Comparison of ENCODE assay signal across 7 mouse cellular contexts in the genomic region with DNA sequence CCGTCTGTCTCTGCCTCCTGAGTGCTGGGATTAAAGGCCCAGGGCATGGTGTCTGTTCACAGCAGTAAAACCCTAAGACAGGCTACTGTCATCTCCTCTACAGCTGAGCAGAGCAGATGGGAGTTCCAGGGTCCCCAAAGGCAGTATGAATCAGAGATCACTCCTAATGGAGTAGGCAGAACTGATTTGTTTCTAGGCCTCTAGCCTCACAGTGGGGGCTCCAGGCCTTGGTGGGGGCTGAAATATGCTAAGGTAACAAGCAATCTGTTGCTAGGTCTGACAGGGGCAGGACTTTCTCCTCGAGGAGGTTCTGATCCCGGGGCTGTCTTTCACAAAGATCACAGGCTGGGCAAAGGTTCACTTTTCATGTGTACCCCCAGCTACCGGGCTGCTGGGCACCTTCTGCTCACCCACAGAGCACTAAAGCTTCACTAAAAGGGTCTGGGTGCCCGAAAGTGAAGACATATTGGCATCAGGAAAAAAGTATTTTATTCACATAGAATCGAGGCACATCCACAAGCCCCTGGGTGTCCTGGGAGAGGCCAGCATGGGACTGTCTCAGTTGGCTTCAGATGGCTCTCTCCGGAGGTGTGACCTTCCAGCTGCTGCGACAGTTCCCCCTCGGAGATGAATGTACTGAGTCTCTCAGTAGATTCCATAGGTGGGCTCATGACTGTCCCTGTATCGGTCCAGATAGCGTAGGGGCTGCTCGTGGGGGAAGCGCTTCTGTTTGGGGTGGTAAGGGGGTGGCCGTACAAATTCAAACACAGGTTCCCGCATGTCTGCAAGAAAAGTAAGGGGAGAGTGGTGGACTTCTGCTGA. TPM values are rescaled to one million over a fixed set of nuclear protein-coding genes. Genes with fewer than 3 reads are reported as not detected.
DNase-seq lines count a peak whose midpoint lies in the region; ATAC-seq and TF ChIP-seq lines count a peak whose summit lies in the region.

No protein-coding gene starts in this region.

- no peak for TF ChIP-seq POLR2A in embryonic fibroblast, embryonic 13.5 days (IDR thresholded peaks at IDR 0.05; ENCODE audit: low read depth, low read length)
- no peak for TF ChIP-seq POLR2A in small intestine, adult 2 months (IDR thresholded peaks at IDR 0.05; ENCODE audit: low read depth, low read length)

- H3K9me3 ChIP-seq in lung, embryonic 14.5 days (ENCODE audit: low read depth, low read length) = no peaks in the 10 kb centered on the region
- no peaks in the 10 kb centered on the region for H3K9me3 ChIP-seq in limb, embryonic 12.5 days

- H3K27me3 ChIP-seq in lung, embryonic 14.5 days (ENCODE audit: insufficient read depth, low read length) = no peaks in the 10 kb centered on the region
- no peaks in the 10 kb centered on the region; the same call in none of the 2 replicates for H3K27me3 ChIP-seq in limb, embryonic 12.5 days
- H3K27me3 ChIP-seq in small intestine, adult 2 months (ENCODE audit: control insufficient read depth, insufficient read depth, low read length) = no peaks in the 10 kb centered on the region

- peak overlapping the region; percentile 95 for H3K27ac ChIP-seq in lung, embryonic 14.5 days (ENCODE audit: low read depth)
- peak overlapping the region; percentile 42; the same call in 1 of the 2 replicates for H3K27ac ChIP-seq in embryonic fibroblast, embryonic 13.5 days (ENCODE audit: insufficient read depth, low read length)
- H3K27ac ChIP-seq in limb, embryonic 12.5 days = peak overlapping the region; percentile 85
- peak overlapping the region; percentile 97 for H3K27ac ChIP-seq in small intestine, adult 2 months (ENCODE audit: insufficient read depth, low read depth, low read length)

- peaks cover 48% of the 10 kb centered on the region for H3K36me3 ChIP-seq in lung, embryonic 14.5 days (ENCODE audit: insufficient read depth)
- peaks cover 48% of the 10 kb centered on the region for H3K36me3 ChIP-seq in limb, embryonic 12.5 days
- H3K36me3 ChIP-seq in small intestine, adult 2 months (ENCODE audit: control insufficient read depth, insufficient read depth, low read length) = peaks cover 14% of the 10 kb centered on the region

- no peak for DNase-seq in lung, embryonic 14.5 days
- DNase-seq in lung, postnatal 25 days (ENCODE audit: low spot score) = no peak
- DNase-seq in c-Kit-positive CD71-positive TER-119-positive erythroid progenitor cells, embryonic 14.5 days (ENCODE audit: low spot score) = no peak
- no peak for DNase-seq in layer of hippocampus, adult 9-10 months (ENCODE audit: low spot score)

- H3K4me1 ChIP-seq in lung, embryonic 14.5 days (ENCODE audit: insufficient read depth) = peaks cover 11% of the 10 kb centered on the region
- H3K4me1 ChIP-seq in embryonic fibroblast, embryonic 13.5 days (ENCODE audit: control insufficient read depth, insufficient read depth, low read length) = peaks cover 3% of the 10 kb centered on the region; the same call in 1 of the 2 replicates
- peaks cover 46% of the 10 kb centered on the region for H3K4me1 ChIP-seq in limb, embryonic 12.5 days (replicated peaks)
- peaks cover 23% of the 10 kb centered on the region for H3K4me1 ChIP-seq in small intestine, adult 2 months (ENCODE audit: control insufficient read depth, insufficient read depth, insufficient read length, low read length)

- peak overlapping the region; percentile 60 for H3K4me3 ChIP-seq in lung, embryonic 14.5 days (ENCODE audit: low read depth, low read length)
- H3K4me3 ChIP-seq in embryonic fibroblast, embryonic 13.5 days (ENCODE audit: insufficient read depth, low read length) = no peak overlapping the region; the same call in 1 of the 2 replicates
- peak overlapping the region; percentile 57 for H3K4me3 ChIP-seq in limb, embryonic 12.5 days (replicated peaks)
- peak overlapping the region; percentile 73 for H3K4me3 ChIP-seq in small intestine, adult 2 months (ENCODE audit: low read depth, low read length)

- no peak for TF ChIP-seq CTCF in lung, embryonic 14.5 days (IDR thresholded peaks at IDR 0.05; ENCODE audit: low read depth)
- TF ChIP-seq CTCF in embryonic fibroblast, embryonic 13.5 days (IDR thresholded peaks at IDR 0.05; ENCODE audit: borderline replicate concordance, insufficient read depth, low read length) = no peak
- no peak for TF ChIP-seq CTCF in small intestine, adult 2 months (IDR thresholded peaks at IDR 0.05; ENCODE audit: extremely low read depth, insufficient read length, insufficient replicate concordance, low read depth, low read length)

- H3K4me2 ChIP-seq in lung, embryonic 14.5 days = peak overlapping the region; percentile 79
- H3K4me2 ChIP-seq in limb, embryonic 12.5 days = peak overlapping the region; percentile 73

- WGBS in lung, embryonic 14.5 days = 77% methylated on average over 15 of the region's 15 CpGs
- WGBS in limb, embryonic 12.5 days = 84% methylated on average over 15 of the region's 15 CpGs
- WGBS in small intestine, adult 2 months = 72% methylated on average over 15 of the region's 15 CpGs

- H3K9ac ChIP-seq in lung, embryonic 14.5 days = peak overlapping the region; percentile 76
- H3K9ac ChIP-seq in limb, embryonic 12.5 days (replicated peaks) = peak overlapping the region; percentile 18; the same call in 1 of the 2 replicates

- no peak for ATAC-seq in lung, embryonic 14.5 days (ENCODE audit: insufficient read depth)
- no peak for ATAC-seq in limb, embryonic 12.5 days (ENCODE audit: insufficient number of reproducible peaks, insufficient read depth, low FRiP score, low TSS enrichment, low read depth)

RNA-seq across cellular contexts. Expression of gene Trim65, which starts 0.6 kb away (rescaled TPM):
- polyA plus RNA-seq in lung, embryonic 14.5 days (2014; fragmentation: Nextera tagmentation; extraction: Ambion mirVana) = 3.7 and 3.9 TPM in 2 replicates
- 2.8 and 2.9 TPM in 2 replicates for polyA plus RNA-seq in embryonic fibroblast, embryonic 13.5 days (2011; ENCODE audit: insufficient read length, low read depth, missing spikeins)
- 2.1 and 3.0 TPM in 2 replicates for polyA plus RNA-seq in limb, embryonic 12.5 days (2016; fragmentation: Nextera tagmentation; extraction: Ambion mirVana)
- polyA plus RNA-seq in small intestine, adult 2 months (2012; rRNA removed) = 11.9 and 13.3 TPM in 2 replicates

RNA-seq across cellular contexts. Expression of gene Trim47, which starts 4.5 kb away (rescaled TPM):
- polyA plus RNA-seq in lung, embryonic 14.5 days (2014; fragmentation: Nextera tagmentation; extraction: Ambion mirVana) = 12.7 and 13.2 TPM in 2 replicates
- 21.5 and 25.1 TPM in 2 replicates for polyA plus RNA-seq in embryonic fibroblast, embryonic 13.5 days (2011; ENCODE audit: insufficient read length, low read depth, missing spikeins)
- polyA plus RNA-seq in limb, embryonic 12.5 days (2016; fragmentation: Nextera tagmentation; extraction: Ambion mirVana) = 6.0 and 7.9 TPM in 2 replicates
- 28.3 and 28.5 TPM in 2 replicates for polyA plus RNA-seq in small intestine, adult 2 months (2012; rRNA removed)

RNA-seq across cellular contexts. Expression of gene Mrpl38, which starts 7.1 kb away (rescaled TPM):
- polyA plus RNA-seq in lung, embryonic 14.5 days (2014; fragmentation: Nextera tagmentation; extraction: Ambion mirVana) = 89.3 and 91.9 TPM in 2 replicates
- polyA plus RNA-seq in embryonic fibroblast, embryonic 13.5 days (2011; ENCODE audit: insufficient read length, low read depth, missing spikeins) = 31.6 and 32.5 TPM in 2 replicates
- 86.9 and 90.8 TPM in 2 replicates for polyA plus RNA-seq in limb, embryonic 12.5 days (2016; fragmentation: Nextera tagmentation; extraction: Ambion mirVana)
- 36.4 and 40.1 TPM in 2 replicates for polyA plus RNA-seq in small intestine, adult 2 months (2012; rRNA removed)

RNA-seq across cellular contexts. Expression of gene Fbf1, which starts 36.4 kb away (rescaled TPM):
- polyA plus RNA-seq in lung, embryonic 14.5 days (2014; fragmentation: Nextera tagmentation; extraction: Ambion mirVana) = 30.9 and 35.2 TPM in 2 replicates
- 34.5 and 42.3 TPM in 2 replicates for polyA plus RNA-seq in embryonic fibroblast, embryonic 13.5 days (2011; ENCODE audit: insufficient read length, low read depth, missing spikeins)
- 54.0 and 60.3 TPM in 2 replicates for polyA plus RNA-seq in limb, embryonic 12.5 days (2016; fragmentation: Nextera tagmentation; extraction: Ambion mirVana)
- 5.0 and 6.5 TPM in 2 replicates for polyA plus RNA-seq in small intestine, adult 2 months (2012; rRNA removed)

RNA-seq across cellular contexts. Expression of gene Wbp2, which starts 44.8 kb away (rescaled TPM):
- 66.5 and 69.8 TPM in 2 replicates for polyA plus RNA-seq in lung, embryonic 14.5 days (2014; fragmentation: Nextera tagmentation; extraction: Ambion mirVana)
- 55.1 and 63.8 TPM in 2 replicates for polyA plus RNA-seq in embryonic fibroblast, embryonic 13.5 days (2011; ENCODE audit: insufficient read length, low read depth, missing spikeins)
- 33.2 and 36.6 TPM in 2 replicates for polyA plus RNA-seq in limb, embryonic 12.5 days (2016; fragmentation: Nextera tagmentation; extraction: Ambion mirVana)
- 139 and 334 TPM in 2 replicates for polyA plus RNA-seq in small intestine, adult 2 months (2012; rRNA removed)

Comparison
In these comparisons a context has a peak if more than half of its experiments do, and no peak if none do; other contexts are left out.
1. H3K27ac ChIP-seq: peak in every context shown above with its lines; median percentile 97 in small intestine, adult 2 months; 95 in lung, embryonic 14.5 days; 85 in limb, embryonic 12.5 days; 42 in embryonic fibroblast, embryonic 13.5 days.